Mouse (Mus musculus) stomach, postnatal 0 days (tissue): ENCODE results near the gene Lrrd1. TPM values are rescaled to one million over a fixed set of nuclear protein-coding genes. Genes with fewer than 3 reads are reported as not detected.

Experiments
- ATAC-seq: fragments of 200-750 bp; cut with Nextera tagmentation; 2 replicates; pipeline ENCODE4 v1.8.0; 2017; ENCODE audit not compliant: low FRiP score, low TSS enrichment
- DNase-seq: peaks from one replicate; pipeline ENCODE4 v3.0.0-alpha.2; 2016; ENCODE audit warnings: low spot score
- H3K27ac ChIP-seq: fragments of 300-500 bp; sonication (generic); replicated peaks from 2 replicates; pipeline ENCODE4 v1.5.1; 2014; ENCODE audit warnings: mild to moderate bottlenecking, control low read depth
- H3K27me3 ChIP-seq: fragments of 300-500 bp; sonication (generic); 2 replicates; pipeline ENCODE4 v1.6.1; 2014; ENCODE audit warnings: low read length; ENCODE audit not compliant: control insufficient read depth, insufficient read depth
- H3K36me3 ChIP-seq: fragments of 300-500 bp; sonication (generic); 2 replicates; pipeline ENCODE4 v1.6.1; 2014; ENCODE audit warnings: low read length, mixed read lengths; ENCODE audit not compliant: control insufficient read depth, insufficient read depth
- H3K4me1 ChIP-seq: fragments of 300-500 bp; sonication (generic); replicated peaks from 2 replicates; pipeline ENCODE4 v1.6.1; 2014; ENCODE audit warnings: antibody characterized with exemption; ENCODE audit not compliant: control insufficient read depth, insufficient read depth
- H3K4me2 ChIP-seq: fragments of 300-500 bp; sonication (generic); replicated peaks from 2 replicates; pipeline ENCODE4 v1.6.1; 2014; ENCODE audit warnings: low read depth, mild to moderate bottlenecking, control low read depth, moderate library complexity
- H3K4me3 ChIP-seq: fragments of 300-500 bp; sonication (generic); 2 replicates; pipeline ENCODE4 v1.5.1; 2014; ENCODE audit warnings: low read depth, low read length, control low read depth
- H3K9ac ChIP-seq: fragments of 300-500 bp; sonication (generic); 2 replicates; pipeline ENCODE4 v1.6.1; 2014; ENCODE audit warnings: mild to moderate bottlenecking, low read length, control low read depth, mixed read lengths
- H3K9me3 ChIP-seq: fragments of 300-500 bp; sonication (generic); 2 replicates; pipeline ENCODE4 v1.6.1; 2016; ENCODE audit warnings: low read length; ENCODE audit not compliant: control insufficient read depth
- CTCF ChIP-seq: IDR thresholded peaks from 2 replicates; pipeline ENCODE4 v1.5.1; 2016; ENCODE audit warnings: antibody characterized with exemption, low read depth, mild to moderate bottlenecking, moderate library complexity
- EP300 ChIP-seq: optimal IDR thresholded peaks from 2 replicates; pipeline ENCODE3; 2016; ENCODE audit warnings: antibody characterized with exemption
- WGBS: fragments of 180-500 bp; shearing (Covaris S2); extraction: QIAGEN DNeasy Blood & Tissue Kit; methylation state at CpG from one replicate; pipeline ENCODE4 v1.1.7; 2014; 5-methylcytosine and 5-hydroxymethylcytosine counted together
- polyA plus RNA-seq: library from polyadenylated mRNA; unstranded; fragments of >200 nt; fragmentation: Nextera tagmentation; extraction: Ambion mirVana; gene quantifications from 2 replicates; pipeline ENCODE4 v1.2.1, GENCODE M21; 2015

Lrrd1 gene
- polyA plus RNA-seq, 1 experiment from 2014 or later, result not detected

DNA sequence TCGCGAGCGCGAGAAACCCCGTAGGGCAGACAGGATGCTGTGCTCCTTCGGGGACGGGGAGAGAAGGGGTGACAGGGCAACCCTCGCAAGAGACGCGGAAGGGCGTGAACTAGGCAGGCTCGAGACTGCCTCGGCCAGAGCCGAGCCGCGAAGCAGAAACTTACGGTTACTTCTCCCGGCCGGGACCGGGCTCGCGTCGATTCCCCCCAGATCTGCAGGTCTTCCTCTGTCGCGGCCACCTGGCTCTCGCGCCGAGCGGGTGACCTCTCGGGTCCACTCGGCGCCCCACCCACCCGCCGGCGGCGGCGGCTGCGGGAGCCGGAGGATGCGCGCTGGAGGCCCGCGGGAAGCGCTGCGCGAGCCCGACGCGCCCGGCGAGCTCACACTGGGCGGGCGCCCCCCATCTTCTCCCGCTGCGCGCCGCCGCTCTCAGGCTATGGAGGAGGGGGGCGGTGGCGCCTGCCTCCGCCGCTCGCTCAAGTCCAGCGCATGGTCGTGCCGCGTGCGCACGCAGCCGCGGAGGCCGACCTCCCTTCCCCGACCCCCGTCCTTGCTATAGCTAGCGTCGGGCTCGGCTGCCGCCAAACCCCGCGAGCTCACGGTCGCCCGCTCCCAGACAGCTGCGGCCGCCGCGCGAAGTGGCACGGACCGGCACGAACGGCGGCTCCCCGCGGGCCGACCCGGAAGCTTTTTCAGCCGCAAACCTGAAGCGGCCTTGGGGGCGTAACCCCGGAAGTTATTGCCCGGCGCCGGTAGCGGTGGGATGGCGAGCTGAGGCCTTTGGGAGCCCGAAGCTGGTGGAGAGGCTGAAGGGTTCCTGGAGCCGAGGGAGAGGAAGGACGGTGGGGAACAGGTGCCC, 42.3 kb upstream of the Lrrd1 start, which contains the start of the genes Ankib1 and Krit1:
TSS of gene Ankib1 (minus strand) at position 493 of the 859 bp plus-strand sequence.
TSS of gene Krit1 (plus strand) at position 752 of the 859 bp plus-strand sequence.
- H3K4me1 ChIP-seq, result no peaks in the 10 kb centered on the region
- H3K27ac ChIP-seq, result peak within 1 kb of the TSS; percentile 93
- H3K4me2 ChIP-seq, result peak within 1 kb of the TSS; percentile 77
- peak within 1 kb of the TSS; percentile 87 for H3K4me3 ChIP-seq
- no peaks in the 10 kb centered on the region for H3K9me3 ChIP-seq
- H3K27me3 ChIP-seq, result no peaks in the 10 kb centered on the region
- peak within 1 kb of the TSS; percentile 83 for H3K9ac ChIP-seq
- ATAC-seq (peak; percentile 94), DNase-seq (peak; percentile 90)
- no peaks in the 10 kb centered on the region for H3K36me3 ChIP-seq
- under 1% methylated on average over 75 of the region's 109 CpGs for WGBS
- TF ChIP-seq CTCF (0 out of 2 replicates have a peak, but pooled peaks have one; percentile 2), EP300 (no peak)

- under 1% methylated on average over 36 of the region's 36 CpGs for WGBS
- H3K27ac ChIP-seq, result peak overlapping the region; percentile 93
- no peaks in the 10 kb centered on the region for H3K36me3 ChIP-seq
- peak overlapping the region; percentile 77 for H3K4me2 ChIP-seq
- peak; percentile 54 for TF ChIP-seq EP300
- peak; percentile 50 for TF ChIP-seq CTCF
- peak overlapping the region; percentile 83 for H3K9ac ChIP-seq
- no peaks in the 10 kb centered on the region for H3K4me1 ChIP-seq
- no peak for DNase-seq
- H3K27me3 ChIP-seq, result no peaks in the 10 kb centered on the region
- no peaks in the 10 kb centered on the region for H3K9me3 ChIP-seq
- peak overlapping the region; percentile 87 for H3K4me3 ChIP-seq
- ATAC-seq, result peak; percentile 67
Observed at GRCm38 (mm10) chr5:3803292-3804165, 41.4 kb upstream of the Lrrd1 start.

- TF ChIP-seq EP300 (no peak), CTCF (peak; percentile 19; the same call in 1 of the 2 replicates)
- WGBS, result 93% methylated on average over 1 of the region's 1 CpGs
- peaks cover 4% of the 10 kb centered on the region; the same call in 1 of the 2 replicates for H3K36me3 ChIP-seq
Observed at GRCm38 (mm10) chr5:3808472-3808871, 36.5 kb upstream of the Lrrd1 start.

GRCm38 (mm10) chr5:3834107-3834506, 10.9 kb upstream of the Lrrd1 start:
- DNase-seq, result no peak
- H3K4me1 ChIP-seq, result no peaks in the 10 kb centered on the region
- H3K9me3 ChIP-seq, result no peaks in the 10 kb centered on the region
- no peak overlapping the region for H3K4me2 ChIP-seq
- TF ChIP-seq CTCF (no peak), EP300 (no peak)
- H3K9ac ChIP-seq, result no peak overlapping the region
- 0 out of 2 replicates have a peak, but pooled peaks cover 6% of the 10 kb centered on the region for H3K36me3 ChIP-seq
- WGBS, result 56% methylated on average over 1 of the region's 1 CpGs
- no peak for ATAC-seq
- no peaks in the 10 kb centered on the region for H3K27me3 ChIP-seq
- H3K4me3 ChIP-seq, result no peak overlapping the region
- no peak overlapping the region for H3K27ac ChIP-seq

More at GRCm38 (mm10) chr5:3808472-3808871, 36.5 kb upstream of the Lrrd1 start:
- Histone ChIP-seq H3K4me2 (no peak overlapping the region), H3K9me3 (no peaks in the 10 kb centered on the region), H3K4me1 (no peaks in the 10 kb centered on the region), H3K27me3 (no peaks in the 10 kb centered on the region), H3K27ac (no peak overlapping the region), H3K9ac (no peak overlapping the region), H3K4me3 (no peak overlapping the region)
- ATAC-seq, result no peak
- DNase-seq, result no peak

GRCm38 (mm10) chr5:3870161-3870560, 25.2 kb downstream of the Lrrd1 start:
- no peak overlapping the region for H3K9ac ChIP-seq
- no peak for DNase-seq
- H3K27me3 ChIP-seq, result no peaks in the 10 kb centered on the region
- H3K36me3 ChIP-seq, result no peaks in the 10 kb centered on the region
- H3K27ac ChIP-seq, result no peak overlapping the region
- 53% methylated on average over 4 of the region's 4 CpGs for WGBS
- H3K4me1 ChIP-seq, result no peaks in the 10 kb centered on the region
- H3K4me3 ChIP-seq, result no peak overlapping the region
- H3K4me2 ChIP-seq, result no peak overlapping the region
- TF ChIP-seq EP300 (no peak), CTCF (no peak)
- no peak for ATAC-seq
- H3K9me3 ChIP-seq, result no peaks in the 10 kb centered on the region
